Mouse (Mus musculus) embryonic facial prominence, embryonic 14.5 days (tissue): ENCODE results near the gene Nptxr. TPM values are rescaled to one million over a fixed set of nuclear protein-coding genes. Genes with fewer than 3 reads are reported as not detected.

Source experiments
- ATAC-seq: fragments of 200-750 bp; cut with Nextera tagmentation; 2 replicates; pipeline ENCODE4 v1.8.0; 2017; ENCODE audit warnings: low read depth, moderate number of reproducible peaks, moderate TSS enrichment
- DNase-seq: peaks from one replicate; pipeline ENCODE4 v3.0.0-alpha.2; 2015; ENCODE audit warnings: low spot score
- H3K27ac ChIP-seq: fragments of 300-500 bp; sonication (generic); replicated peaks from 2 replicates; pipeline ENCODE4 v1.5.1; 2014; ENCODE audit warnings: low read depth, mild to moderate bottlenecking, low read length, moderate library complexity
- H3K27me3 ChIP-seq: fragments of 300-500 bp; sonication (generic); replicated peaks from 2 replicates; pipeline ENCODE4 v1.6.1; 2014; ENCODE audit warnings: low read length; ENCODE audit not compliant: control insufficient read depth, insufficient read depth
- H3K36me3 ChIP-seq: fragments of 300-500 bp; sonication (generic); 2 replicates; pipeline ENCODE4 v1.6.1; 2014; ENCODE audit warnings: low read length, mixed read lengths; ENCODE audit not compliant: control insufficient read depth, insufficient read depth
- H3K4me1 ChIP-seq: fragments of 300-500 bp; sonication (generic); 2 replicates; pipeline ENCODE4 v1.6.1; 2014; ENCODE audit warnings: antibody characterized with exemption, low read length; ENCODE audit not compliant: control insufficient read depth, insufficient read depth
- H3K4me2 ChIP-seq: fragments of 300-500 bp; sonication (generic); 2 replicates; pipeline ENCODE4 v1.6.1; 2014; ENCODE audit warnings: low read depth, mild to moderate bottlenecking, low read length, moderate library complexity, mixed read lengths
- H3K4me3 ChIP-seq: fragments of 300-500 bp; sonication (generic); 2 replicates; pipeline ENCODE4 v1.5.1; 2014; ENCODE audit warnings: low read depth, mild to moderate bottlenecking, low read length
- H3K9ac ChIP-seq: fragments of 300-500 bp; sonication (generic); 2 replicates; pipeline ENCODE4 v1.6.1; 2014; ENCODE audit warnings: low read depth, mild to moderate bottlenecking, low read length, moderate library complexity, mixed read lengths
- H3K9me3 ChIP-seq: fragments of 300-500 bp; sonication (generic); 2 replicates; pipeline ENCODE4 v1.6.1; 2016; ENCODE audit warnings: low read length; ENCODE audit not compliant: control insufficient read depth
- WGBS: fragments of 180-500 bp; shearing (Covaris S2); extraction: QIAGEN DNeasy Blood & Tissue Kit; methylation state at CpG from one replicate; pipeline ENCODE4 v1.1.7; 2014; 5-methylcytosine and 5-hydroxymethylcytosine counted together
- polyA plus RNA-seq: library from polyadenylated mRNA; unstranded; fragments of >200 nt; fragmentation: Nextera tagmentation; extraction: Ambion mirVana; gene quantifications from 2 replicates; pipeline ENCODE4 v1.2.1, GENCODE M21; 2014

Gene Nptxr
- polyA plus RNA-seq: 3.2 and 3.4 TPM in 2 replicates

DNA sequence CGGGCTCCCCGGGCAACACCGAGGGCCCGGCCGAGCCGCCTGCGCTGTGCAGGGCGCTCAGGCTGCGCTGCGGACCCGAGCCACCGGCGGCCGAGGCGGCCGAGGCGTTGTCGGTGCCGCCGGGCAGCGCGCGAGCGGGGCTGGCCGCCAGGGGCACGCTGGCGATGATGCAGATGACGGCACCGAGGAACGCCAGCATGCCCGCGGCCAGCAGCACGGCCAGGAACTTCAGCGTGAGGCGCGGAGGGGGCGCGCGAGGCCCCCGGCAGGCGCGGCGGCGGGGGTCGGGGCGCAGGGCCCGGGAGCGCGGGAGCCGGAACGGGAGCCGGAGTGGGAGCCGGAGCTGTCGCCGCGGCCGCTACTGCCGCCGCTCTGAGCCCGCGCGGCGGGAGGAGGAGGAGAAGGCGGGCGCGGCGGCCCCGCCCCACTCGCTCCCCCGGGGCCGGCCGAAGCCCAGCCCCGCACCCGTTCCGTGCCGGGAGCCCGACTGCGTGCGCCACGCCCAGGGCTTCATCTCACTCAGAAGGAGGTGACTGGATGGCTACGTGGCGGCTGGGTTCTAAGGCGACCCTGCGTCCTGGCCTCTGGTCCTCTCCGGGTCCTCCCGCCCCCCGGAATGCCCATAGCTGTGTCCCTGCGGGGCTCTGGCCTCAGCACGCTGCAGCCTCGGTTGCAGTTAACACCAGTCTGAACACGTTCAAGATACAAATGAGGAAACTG is at the start of gene Nptxr:
Gene Nptxr, minus strand, starts transcription at position 415 of the 720 bp plus-strand sequence.
- H3K27me3 ChIP-seq: peaks cover 60% of the 10 kb centered on the region
- H3K4me1 ChIP-seq: peaks cover 10% of the 10 kb centered on the region
- no peak within 1 kb of the TSS for H3K27ac ChIP-seq
- H3K9me3 ChIP-seq: no peaks in the 10 kb centered on the region
- DNase-seq (peak; percentile 67), ATAC-seq (peak; percentile 84)
- 0% methylated on average over 18 of the region's 91 CpGs for WGBS
- H3K36me3 ChIP-seq: no peaks in the 10 kb centered on the region
- peak within 1 kb of the TSS; percentile 91 for H3K4me2 ChIP-seq
- H3K4me3 ChIP-seq: peak within 1 kb of the TSS; percentile 63
- peak within 1 kb of the TSS; percentile 71 for H3K9ac ChIP-seq

DNA sequence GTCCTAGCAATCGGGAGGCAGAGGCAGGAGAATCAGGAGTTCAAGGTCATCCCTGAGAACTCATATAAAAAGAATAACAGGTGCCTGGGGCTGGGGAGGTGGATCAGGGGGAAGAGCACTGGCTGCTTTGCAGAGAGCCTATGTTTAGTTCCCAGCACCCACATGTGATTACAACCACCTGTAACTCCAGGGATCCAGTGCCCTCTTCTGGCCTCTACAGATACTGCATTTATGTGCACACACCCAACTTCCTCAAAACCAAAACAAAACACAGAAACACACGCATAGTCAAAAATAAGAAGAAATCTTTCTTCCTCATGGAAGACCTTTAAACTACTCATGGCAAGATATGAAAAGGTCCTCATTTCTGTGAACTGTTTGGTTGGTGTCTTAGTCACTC is 45.6 kb upstream of the Nptxr start:
- ATAC-seq (no peak), DNase-seq (no peak)
- H3K27ac ChIP-seq: no peak overlapping the region
- no peak overlapping the region for H3K4me3 ChIP-seq
- no peaks in the 10 kb centered on the region for H3K27me3 ChIP-seq
- H3K9me3 ChIP-seq: no peaks in the 10 kb centered on the region
- H3K4me2 ChIP-seq: no peak overlapping the region
- WGBS: 93% methylated on average over 2 of the region's 2 CpGs
- H3K36me3 ChIP-seq: no peaks in the 10 kb centered on the region
- H3K4me1 ChIP-seq: peaks cover 15% of the 10 kb centered on the region
- H3K9ac ChIP-seq: no peak overlapping the region

DNA sequence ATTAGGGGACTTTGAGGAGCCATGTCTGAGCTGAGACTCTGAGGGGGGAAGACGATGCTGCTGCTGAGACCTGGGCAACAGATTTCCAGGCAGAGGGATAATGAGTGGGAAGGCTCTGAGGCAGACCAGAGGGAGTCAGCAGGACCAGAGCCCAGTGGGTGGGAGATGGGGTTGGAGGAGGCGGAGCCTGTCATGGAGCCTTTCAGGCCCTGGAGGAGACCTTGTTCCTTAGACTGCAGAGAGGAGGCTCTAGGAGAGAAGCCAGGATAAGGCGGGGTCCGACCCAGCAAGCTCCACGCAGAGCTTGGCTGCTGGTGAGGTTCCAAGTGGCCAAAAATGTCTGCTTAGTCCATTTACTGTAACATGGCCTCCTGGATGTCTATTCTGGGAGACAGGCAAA is 42.5 kb upstream of the Nptxr start:
- Histone ChIP-seq H3K4me2 (0 out of 2 replicates have a peak overlapping the region, but pooled peaks have one; percentile 4), H3K4me3 (no peak overlapping the region), H3K4me1 (peaks cover 15% of the 10 kb centered on the region), H3K9me3 (no peaks in the 10 kb centered on the region), H3K27ac (peak overlapping the region; percentile 63), H3K9ac (no peak overlapping the region), H3K36me3 (no peaks in the 10 kb centered on the region), H3K27me3 (no peaks in the 10 kb centered on the region)
- WGBS: 16% methylated on average over 5 of the region's 5 CpGs
- ATAC-seq: peak; percentile 87
- peak; percentile 84 for DNase-seq

DNA sequence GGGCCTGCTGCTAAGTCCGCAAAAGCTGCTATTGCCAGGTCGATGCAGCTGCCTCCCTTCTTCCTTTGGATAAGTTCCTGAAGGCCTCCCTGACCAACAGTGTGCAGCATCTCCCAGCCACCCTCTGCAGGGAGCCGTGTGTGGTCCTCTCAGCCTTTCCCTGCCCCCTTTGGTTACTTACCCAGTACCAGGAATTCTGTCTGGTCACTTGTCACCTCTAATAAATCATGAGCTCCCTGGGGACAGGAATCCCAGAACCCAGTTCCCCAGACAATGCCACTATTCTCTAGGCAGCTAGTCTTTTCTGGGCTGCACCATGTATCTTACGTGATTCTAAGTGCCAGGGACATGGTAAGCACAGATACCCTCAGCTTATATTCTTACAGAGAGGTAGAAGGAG is 41.4 kb upstream of the Nptxr start:
- DNase-seq (no peak), ATAC-seq (no peak)
- no peak overlapping the region for H3K27ac ChIP-seq
- 68% methylated on average over 4 of the region's 4 CpGs for WGBS
- H3K4me3 ChIP-seq: no peak overlapping the region
- H3K9ac ChIP-seq: no peak overlapping the region
- H3K4me2 ChIP-seq: no peak overlapping the region
- no peaks in the 10 kb centered on the region for H3K36me3 ChIP-seq
- peaks cover 15% of the 10 kb centered on the region for H3K4me1 ChIP-seq
- H3K27me3 ChIP-seq: no peaks in the 10 kb centered on the region
- H3K9me3 ChIP-seq: no peaks in the 10 kb centered on the region

DNA sequence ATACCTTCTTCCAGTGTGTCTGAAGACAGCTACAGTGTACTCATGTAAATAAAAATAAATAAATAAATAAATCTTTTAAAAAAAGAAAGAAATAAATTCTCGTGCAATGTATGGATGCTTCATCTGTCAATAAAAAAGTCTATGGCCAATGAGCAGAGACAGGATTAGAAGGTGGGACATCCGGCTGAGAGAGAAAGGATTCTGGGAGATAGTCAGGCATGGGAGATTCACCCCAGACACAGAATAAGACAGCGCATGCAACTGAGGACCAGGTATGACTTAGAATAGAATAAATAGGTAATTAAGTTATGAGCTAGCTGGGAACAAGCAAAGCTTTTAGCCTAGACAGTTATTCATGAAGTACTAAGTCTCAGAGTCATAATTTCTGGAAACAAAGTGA is 38.4 kb upstream of the Nptxr start:
- no peak overlapping the region for H3K4me3 ChIP-seq

DNA sequence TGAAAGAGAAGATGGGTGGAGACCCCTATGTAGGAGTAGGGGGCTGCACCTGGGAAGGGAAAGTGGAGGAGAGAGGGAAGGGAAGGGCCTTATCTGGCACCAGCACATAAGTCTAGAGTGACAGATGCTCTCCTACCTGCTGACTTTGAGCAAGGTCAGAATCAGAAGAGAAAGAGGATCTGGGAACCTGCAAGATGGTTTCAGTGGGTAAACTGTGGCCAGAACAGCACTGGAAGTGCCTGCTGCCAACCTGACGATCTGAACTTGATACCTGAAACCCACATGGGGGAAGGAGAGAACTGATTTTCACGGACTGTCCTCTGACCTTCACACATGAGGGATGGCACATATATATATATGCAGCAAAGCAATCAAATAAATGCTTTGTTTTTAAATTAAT is 35.7 kb upstream of the Nptxr start:
- Histone ChIP-seq H3K27ac (no peak overlapping the region), H3K9ac (no peak overlapping the region), H3K4me3 (no peak overlapping the region), H3K4me1 (peaks cover 3% of the 10 kb centered on the region; the same call in 1 of the 2 replicates), H3K36me3 (no peaks in the 10 kb centered on the region), H3K27me3 (no peaks in the 10 kb centered on the region), H3K4me2 (no peak overlapping the region), H3K9me3 (no peaks in the 10 kb centered on the region)
- DNase-seq: no peak
- ATAC-seq: no peak
- 32% methylated on average over 2 of the region's 2 CpGs for WGBS

More for the DNA sequence above, 38.4 kb upstream of the Nptxr start:
- Histone ChIP-seq H3K27ac (no peak overlapping the region), H3K4me2 (no peak overlapping the region), H3K27me3 (no peaks in the 10 kb centered on the region), H3K9me3 (no peaks in the 10 kb centered on the region), H3K9ac (no peak overlapping the region), H3K4me1 (peaks cover 13% of the 10 kb centered on the region), H3K36me3 (no peaks in the 10 kb centered on the region)
- 84% methylated on average over 3 of the region's 3 CpGs for WGBS
- ATAC-seq (no peak), DNase-seq (no peak)

DNA sequence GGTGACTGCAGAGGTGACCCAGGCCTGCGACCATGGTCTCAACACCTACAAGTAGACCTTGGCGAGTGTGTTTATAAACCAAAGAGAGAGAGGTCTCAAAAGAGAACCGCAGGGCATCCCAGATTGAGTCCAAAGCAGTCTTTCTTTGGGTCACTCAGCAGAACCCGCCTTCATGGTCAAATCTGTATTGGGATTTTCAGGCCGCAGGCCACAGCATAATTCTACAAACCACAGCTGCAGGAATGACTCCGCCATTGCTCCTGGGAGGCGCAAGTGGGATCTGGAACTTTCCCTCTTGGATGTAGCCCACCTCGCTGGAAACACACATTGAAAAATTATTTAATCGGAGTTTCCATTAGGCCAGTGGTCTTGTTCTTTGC is 30.3 kb upstream of the Nptxr start:
- Histone ChIP-seq H3K4me1 (peaks cover 22% of the 10 kb centered on the region), H3K27ac (peak overlapping the region; percentile 96), H3K4me2 (peak overlapping the region; percentile 85), H3K36me3 (peaks cover 11% of the 10 kb centered on the region), H3K27me3 (no peaks in the 10 kb centered on the region), H3K9ac (peak overlapping the region; percentile 55; the same call in 1 of the 2 replicates), H3K9me3 (no peaks in the 10 kb centered on the region), H3K4me3 (peak overlapping the region; percentile 89)
- DNase-seq (no peak), ATAC-seq (no peak)
- 44% methylated on average over 8 of the region's 9 CpGs for WGBS

DNA sequence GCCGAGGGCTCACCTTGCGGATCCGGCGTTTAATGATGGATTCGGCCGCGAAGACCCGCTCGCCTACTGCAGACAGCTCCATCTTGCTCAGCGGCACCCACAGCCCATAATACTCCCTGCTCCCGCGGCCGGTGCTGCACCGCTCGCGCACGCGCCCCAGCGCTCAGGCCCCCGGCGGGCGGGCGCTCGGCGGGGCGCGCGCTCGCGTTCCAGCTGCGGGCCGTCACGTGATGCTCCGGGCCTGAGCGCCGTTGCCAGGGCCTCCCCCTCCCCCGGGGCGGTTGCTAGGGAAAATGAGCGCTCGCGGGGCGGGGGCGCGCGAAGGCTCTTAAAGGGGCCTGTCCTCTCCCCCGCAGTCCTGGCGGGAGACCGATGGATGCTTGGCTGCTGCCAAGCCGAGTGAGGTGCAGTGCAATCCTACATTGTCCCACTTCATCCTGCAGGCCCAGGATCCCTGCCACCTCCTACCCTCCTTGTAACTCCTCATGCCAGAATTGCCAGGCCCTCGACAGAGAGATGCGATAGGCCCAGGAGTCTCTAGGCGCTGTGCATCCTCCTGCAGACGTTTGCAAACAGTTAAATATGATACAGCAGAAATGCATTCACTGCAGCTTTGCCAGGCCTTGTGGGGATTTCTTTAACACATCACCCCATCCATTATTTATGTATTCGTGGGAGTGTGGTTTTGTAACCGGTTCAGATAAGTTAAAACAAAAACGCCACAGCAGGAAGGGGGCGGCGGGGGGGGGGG is 29.7 kb upstream of the Nptxr start, which contains the start of the genes Npcd and Cbx6:
Gene Npcd, minus strand, starts transcription at position 108 of the 751 bp plus-strand sequence.
Gene Cbx6, minus strand, starts transcription at position 559 of the 751 bp plus-strand sequence.
- ATAC-seq: peak; percentile 90
- H3K4me2 ChIP-seq: peak within 1 kb of the TSS; percentile 85
- peaks cover 22% of the 10 kb centered on the region for H3K4me1 ChIP-seq
- H3K9ac ChIP-seq: peak within 1 kb of the TSS; percentile 90
- H3K36me3 ChIP-seq: peaks cover 12% of the 10 kb centered on the region
- DNase-seq: peak; percentile 98
- H3K9me3 ChIP-seq: no peaks in the 10 kb centered on the region
- under 1% methylated on average over 32 of the region's 58 CpGs for WGBS
- H3K4me3 ChIP-seq: peak within 1 kb of the TSS; percentile 89
- peak within 1 kb of the TSS; percentile 96 for H3K27ac ChIP-seq
- H3K27me3 ChIP-seq: no peaks in the 10 kb centered on the region
